Mouse (Mus musculus): ENCODE measurements around the gene Mthfd1l. TPM values are rescaled to one million over a fixed set of nuclear protein-coding genes. Genes with fewer than 3 reads are reported as not detected.

Mthfd1l gene
- polyA plus RNA-seq, 1 experiment from 2014 or later: 10.4 TPM

- no peaks in the 10 kb centered on the region for H3K27me3 ChIP-seq (ENCODE audit: control insufficient read depth, insufficient read depth, low read length)
- no peak for DNase-seq (ENCODE audit: low spot score)
- no peak overlapping the region for H3K27ac ChIP-seq (ENCODE audit: low read depth, low read length)
- ATAC-seq (ENCODE audit: low FRiP score): no peak
- H3K4me2 ChIP-seq (replicated peaks; ENCODE audit: low read depth, low read length): no peak overlapping the region
- H3K4me1 ChIP-seq (replicated peaks; ENCODE audit: control insufficient read depth, insufficient read depth, low read length): no peaks in the 10 kb centered on the region
- H3K9ac ChIP-seq (ENCODE audit: low read depth, low read length): no peak overlapping the region
- no peaks in the 10 kb centered on the region for H3K9me3 ChIP-seq (ENCODE audit: control insufficient read depth, low read length)
- H3K4me3 ChIP-seq (ENCODE audit: low read depth, low read length): no peak overlapping the region
- WGBS: 95% methylated on average over 5 of the region's 5 CpGs
- H3K36me3 ChIP-seq (ENCODE audit: control insufficient read depth, insufficient read depth, low read length): no peaks in the 10 kb centered on the region
Observed at GRCm38 (mm10) chr10:4135100-4135764, 162.3 kb downstream of the Mthfd1l start.

DNA sequence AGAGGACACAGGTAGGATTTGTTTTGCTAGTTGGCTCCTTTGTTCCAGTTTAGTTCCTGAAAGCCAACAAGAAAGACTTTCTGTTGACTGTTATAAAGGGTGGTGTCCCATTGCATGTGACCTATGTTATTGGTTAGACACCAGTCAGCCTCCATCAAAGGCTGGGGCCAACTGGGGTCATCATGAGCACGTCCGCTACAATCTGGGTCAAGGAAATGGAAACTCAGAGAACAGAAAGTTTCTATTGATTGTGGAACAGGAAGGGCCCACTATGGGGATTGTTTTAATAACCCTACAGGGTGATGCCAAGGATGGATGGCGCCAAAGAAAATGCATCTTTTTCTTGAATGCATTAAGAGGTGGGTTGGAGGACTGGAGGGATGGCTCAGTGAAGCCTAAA is 166.6 kb downstream of the Mthfd1l start:
- Histone ChIP-seq H3K36me3 (ENCODE audit: control insufficient read depth, insufficient read depth, low read length) (no peaks in the 10 kb centered on the region), H3K27me3 (ENCODE audit: control insufficient read depth, insufficient read depth, low read length) (no peaks in the 10 kb centered on the region), H3K4me1 (replicated peaks; ENCODE audit: control insufficient read depth, insufficient read depth, low read length) (no peaks in the 10 kb centered on the region), H3K27ac (ENCODE audit: low read depth, low read length) (no peak overlapping the region), H3K9me3 (ENCODE audit: control insufficient read depth, low read length) (no peaks in the 10 kb centered on the region), H3K9ac (ENCODE audit: low read depth, low read length) (no peak overlapping the region), H3K4me3 (ENCODE audit: low read depth, low read length) (no peak overlapping the region), H3K4me2 (replicated peaks; ENCODE audit: low read depth, low read length) (no peak overlapping the region)
- ATAC-seq (ENCODE audit: low FRiP score): no peak
- 56% methylated on average over 3 of the region's 3 CpGs for WGBS
- no peak for DNase-seq (ENCODE audit: low spot score)

DNA sequence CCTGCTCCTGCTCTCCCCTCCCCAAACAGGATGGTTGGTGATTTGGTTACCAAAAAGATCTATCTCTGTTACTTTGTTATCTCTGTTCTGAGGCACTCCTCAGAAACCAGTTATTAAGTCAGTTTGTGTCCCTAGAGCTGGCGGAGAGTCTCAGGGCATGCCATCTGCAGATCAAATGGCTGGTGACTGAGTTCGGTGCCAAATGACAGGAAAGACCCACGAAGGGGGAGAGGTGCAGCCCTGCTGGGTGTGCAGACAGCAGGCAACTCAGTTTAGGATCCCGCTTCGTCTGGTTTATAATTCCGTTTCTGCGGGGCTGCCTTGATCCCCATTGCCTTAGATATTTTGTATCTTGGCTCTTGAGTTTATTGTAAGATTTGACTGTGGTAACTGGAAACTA is 168.8 kb downstream of the Mthfd1l start:
- 77% methylated on average over 7 of the region's 7 CpGs for WGBS
- H3K36me3 ChIP-seq (ENCODE audit: control insufficient read depth, insufficient read depth, low read length): no peaks in the 10 kb centered on the region
- H3K4me1 ChIP-seq (replicated peaks; ENCODE audit: control insufficient read depth, insufficient read depth, low read length): no peaks in the 10 kb centered on the region
- ATAC-seq (ENCODE audit: low FRiP score): no peak
- no peaks in the 10 kb centered on the region for H3K9me3 ChIP-seq (ENCODE audit: control insufficient read depth, low read length)
- no peak overlapping the region for H3K27ac ChIP-seq (ENCODE audit: low read depth, low read length)
- H3K4me3 ChIP-seq (ENCODE audit: low read depth, low read length): no peak overlapping the region
- DNase-seq (ENCODE audit: low spot score): no peak
- H3K9ac ChIP-seq (ENCODE audit: low read depth, low read length): no peak overlapping the region
- no peaks in the 10 kb centered on the region for H3K27me3 ChIP-seq (ENCODE audit: control insufficient read depth, insufficient read depth, low read length)
- H3K4me2 ChIP-seq (replicated peaks; ENCODE audit: low read depth, low read length): no peak overlapping the region

DNA sequence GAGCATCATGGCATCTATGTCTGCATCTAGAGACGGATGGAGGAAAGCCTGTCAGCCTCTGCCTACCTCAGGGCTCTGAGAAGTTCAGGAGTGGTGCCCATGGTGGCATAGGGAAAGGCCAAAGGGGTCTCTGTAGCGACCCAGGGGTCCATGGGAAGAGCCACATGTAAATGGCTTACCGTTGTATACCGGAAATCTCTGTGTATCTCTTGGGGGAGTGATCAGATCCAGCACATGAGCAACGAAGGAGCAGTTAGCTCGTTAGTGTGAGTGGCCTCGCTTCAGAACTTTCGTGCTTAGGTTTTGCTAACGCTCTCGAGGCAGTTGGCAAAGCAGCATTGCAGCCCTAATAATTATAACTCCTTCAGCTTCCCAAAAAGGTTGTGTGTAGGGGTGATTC is 169.9 kb downstream of the Mthfd1l start:
- Histone ChIP-seq H3K9me3 (ENCODE audit: control insufficient read depth, low read length) (no peaks in the 10 kb centered on the region), H3K4me3 (ENCODE audit: low read depth, low read length) (no peak overlapping the region), H3K36me3 (ENCODE audit: control insufficient read depth, insufficient read depth, low read length) (no peaks in the 10 kb centered on the region), H3K9ac (ENCODE audit: low read depth, low read length) (no peak overlapping the region), H3K4me1 (replicated peaks; ENCODE audit: control insufficient read depth, insufficient read depth, low read length) (no peaks in the 10 kb centered on the region), H3K27me3 (ENCODE audit: control insufficient read depth, insufficient read depth, low read length) (no peaks in the 10 kb centered on the region), H3K4me2 (replicated peaks; ENCODE audit: low read depth, low read length) (no peak overlapping the region), H3K27ac (ENCODE audit: low read depth, low read length) (no peak overlapping the region)
- DNase-seq (ENCODE audit: low spot score) (no peak), ATAC-seq (ENCODE audit: low FRiP score) (no peak)
- 87% methylated on average over 10 of the region's 10 CpGs for WGBS

- ATAC-seq (ENCODE audit: low FRiP score): no peak
- H3K27me3 ChIP-seq (ENCODE audit: control insufficient read depth, insufficient read depth, low read length): no peaks in the 10 kb centered on the region
- 67% methylated on average over 1 of the region's 1 CpGs for WGBS
- no peaks in the 10 kb centered on the region for H3K9me3 ChIP-seq (ENCODE audit: control insufficient read depth, low read length)
- H3K36me3 ChIP-seq (ENCODE audit: control insufficient read depth, insufficient read depth, low read length): no peaks in the 10 kb centered on the region
- no peak overlapping the region for H3K27ac ChIP-seq (ENCODE audit: low read depth, low read length)
- no peak overlapping the region for H3K4me2 ChIP-seq (replicated peaks; ENCODE audit: low read depth, low read length)
- H3K9ac ChIP-seq (ENCODE audit: low read depth, low read length): no peak overlapping the region
- no peak for DNase-seq (ENCODE audit: low spot score)
- no peaks in the 10 kb centered on the region for H3K4me1 ChIP-seq (replicated peaks; ENCODE audit: control insufficient read depth, insufficient read depth, low read length)
- H3K4me3 ChIP-seq (ENCODE audit: low read depth, low read length): no peak overlapping the region
Observed at GRCm38 (mm10) chr10:4143381-4143780, 170.5 kb downstream of the Mthfd1l start.

DNA sequence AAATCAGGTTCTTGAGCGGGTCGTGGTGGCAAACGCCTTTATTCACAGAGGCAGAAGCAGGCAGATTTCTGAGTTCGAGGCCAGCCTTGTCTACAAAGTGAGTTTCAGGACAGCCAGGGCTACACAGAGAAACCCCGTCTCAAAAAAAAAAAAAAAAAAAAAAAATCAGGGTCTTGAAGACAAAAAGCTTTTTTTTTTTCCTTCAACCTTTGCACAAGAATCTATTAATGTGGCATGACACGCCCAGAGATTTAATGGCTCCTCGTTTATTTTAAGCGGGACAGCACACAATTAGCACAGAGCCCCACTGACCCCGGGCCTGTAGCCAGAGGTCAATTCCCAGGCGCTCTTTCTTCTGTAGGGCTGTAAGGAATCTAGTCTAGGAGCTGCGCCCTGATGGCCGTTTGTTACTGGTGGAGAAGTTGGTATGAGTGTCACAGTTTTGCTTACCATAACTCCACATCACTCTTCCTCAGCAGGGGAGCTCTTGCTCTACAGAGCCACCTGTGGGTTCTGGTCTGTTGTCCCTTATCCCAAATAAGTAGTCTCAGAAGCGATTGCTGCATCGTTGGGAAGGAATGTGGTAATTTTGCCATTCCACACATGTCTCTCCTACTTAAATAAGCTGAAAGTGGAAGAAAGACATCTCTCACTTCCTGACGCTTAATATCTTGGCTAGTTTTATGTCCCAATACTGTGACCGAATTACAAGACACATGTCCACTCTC is 172.3 kb downstream of the Mthfd1l start:
- WGBS: 70% methylated on average over 16 of the region's 16 CpGs

DNA sequence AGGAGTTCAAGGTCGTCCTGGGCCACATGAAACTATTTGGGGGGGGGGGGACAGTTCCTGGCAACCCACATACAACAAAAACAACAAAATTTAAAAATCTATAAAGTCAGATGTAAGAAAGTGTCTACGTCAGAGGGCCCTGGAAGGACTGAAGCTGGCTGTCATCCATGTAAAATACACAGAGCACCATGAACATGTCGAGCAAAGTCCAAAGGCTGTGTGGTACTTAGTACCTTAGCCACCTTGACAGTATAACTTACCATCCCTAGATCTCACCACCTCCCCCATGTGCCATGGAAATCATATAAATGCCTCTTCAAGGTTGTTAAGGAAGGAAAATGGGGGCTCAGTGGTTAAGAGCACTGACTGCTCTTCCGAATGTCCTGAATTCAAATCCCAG is 174.0 kb downstream of the Mthfd1l start:
- 91% methylated on average over 4 of the region's 4 CpGs for WGBS
- H3K9me3 ChIP-seq (ENCODE audit: control insufficient read depth, low read length): no peaks in the 10 kb centered on the region
- no peaks in the 10 kb centered on the region for H3K4me1 ChIP-seq (replicated peaks; ENCODE audit: control insufficient read depth, insufficient read depth, low read length)
- H3K36me3 ChIP-seq (ENCODE audit: control insufficient read depth, insufficient read depth, low read length): no peaks in the 10 kb centered on the region
- no peak overlapping the region for H3K9ac ChIP-seq (ENCODE audit: low read depth, low read length)
- no peak for DNase-seq (ENCODE audit: low spot score)
- no peak overlapping the region for H3K4me3 ChIP-seq (ENCODE audit: low read depth, low read length)
- no peak for ATAC-seq (ENCODE audit: low FRiP score)
- H3K4me2 ChIP-seq (replicated peaks; ENCODE audit: low read depth, low read length): no peak overlapping the region
- H3K27ac ChIP-seq (ENCODE audit: low read depth, low read length): no peak overlapping the region
- no peaks in the 10 kb centered on the region for H3K27me3 ChIP-seq (ENCODE audit: control insufficient read depth, insufficient read depth, low read length)

More for the DNA sequence above, 172.3 kb downstream of the Mthfd1l start:
- H3K27me3 ChIP-seq (ENCODE audit: control insufficient read depth, insufficient read depth, low read length): no peaks in the 10 kb centered on the region
- H3K36me3 ChIP-seq (ENCODE audit: control insufficient read depth, insufficient read depth, low read length): no peaks in the 10 kb centered on the region
- H3K4me3 ChIP-seq (ENCODE audit: low read depth, low read length): no peak overlapping the region
- no peaks in the 10 kb centered on the region for H3K4me1 ChIP-seq (replicated peaks; ENCODE audit: control insufficient read depth, insufficient read depth, low read length)
- no peaks in the 10 kb centered on the region for H3K9me3 ChIP-seq (ENCODE audit: control insufficient read depth, low read length)
- H3K4me2 ChIP-seq (replicated peaks; ENCODE audit: low read depth, low read length): no peak overlapping the region
- no peak overlapping the region for H3K9ac ChIP-seq (ENCODE audit: low read depth, low read length)
- no peak overlapping the region for H3K27ac ChIP-seq (ENCODE audit: low read depth, low read length)
- ATAC-seq (ENCODE audit: low FRiP score): no peak
- DNase-seq (ENCODE audit: low spot score): no peak

GRCm38 (mm10) chr10:4151159-4151558 is 178.2 kb downstream of the Mthfd1l start:
- H3K9ac ChIP-seq (ENCODE audit: low read depth, low read length): no peak overlapping the region
- no peaks in the 10 kb centered on the region for H3K9me3 ChIP-seq (ENCODE audit: control insufficient read depth, low read length)
- no peak overlapping the region for H3K4me3 ChIP-seq (ENCODE audit: low read depth, low read length)
- WGBS: 90% methylated on average over 4 of the region's 4 CpGs
- DNase-seq (ENCODE audit: low spot score): no peak
- H3K4me1 ChIP-seq (replicated peaks; ENCODE audit: control insufficient read depth, insufficient read depth, low read length): no peaks in the 10 kb centered on the region
- H3K4me2 ChIP-seq (replicated peaks; ENCODE audit: low read depth, low read length): no peak overlapping the region
- H3K27me3 ChIP-seq (ENCODE audit: control insufficient read depth, insufficient read depth, low read length): no peaks in the 10 kb centered on the region
- no peaks in the 10 kb centered on the region for H3K36me3 ChIP-seq (ENCODE audit: control insufficient read depth, insufficient read depth, low read length)
- no peak overlapping the region for H3K27ac ChIP-seq (ENCODE audit: low read depth, low read length)
- no peak for ATAC-seq (ENCODE audit: low FRiP score)

Measured in hindbrain, embryonic 11.5 days (tissue).